Mouse (Mus musculus): ENCODE data around the gene Git1. TPM values are rescaled to one million over a fixed set of nuclear protein-coding genes. Genes with fewer than 3 reads are reported as not detected.

Git1 gene
- 100 to 1,000 TPM; 151 to 166 TPM for total RNA-seq (2021)
- long read RNA-seq, transcript Git1-201 (20 exons, 3,512 nt): major isoform, 43 of 82 reads
- long read RNA-seq, partial matches to known transcripts: 7 of 82 reads
- long read RNA-seq, other reads (novel, unspliced or antisense): 30 of 82 reads

- peak; percentile 68 to 70 for DNase-seq (ENCODE audit: low spot score in 2 of 2)
These were observed at the start of gene Git1 for GRCm38 (mm10) chr11:77493512-77494343. Gene Git1, plus strand, starts transcription at chr11:77493562.

GRCm38 (mm10) chr11:77444939-77445338 lies 48.4 kb upstream of the Git1 start:
- DNase-seq (ENCODE audit: low spot score in 2 of 2): no peak

GRCm38 (mm10) chr11:77446628-77447041 lies 46.7 kb upstream of the Git1 start:
- peak; percentile 34 to 45 for DNase-seq (ENCODE audit: low spot score in 2 of 2)

- DNase-seq (ENCODE audit: low spot score in 2 of 2): no peak
These were observed 44.1 kb upstream of the Git1 start for GRCm38 (mm10) chr11:77449224-77449623.

- no peak for DNase-seq (ENCODE audit: low spot score in 2 of 2)
These were observed 41.7 kb upstream of the Git1 start for GRCm38 (mm10) chr11:77451670-77452069.

- no peak for DNase-seq (ENCODE audit: low spot score in 2 of 2)
These were observed 40.0 kb upstream of the Git1 start for GRCm38 (mm10) chr11:77453388-77453787.

- peak in 1 of 2 experiments; percentile 6 for DNase-seq (ENCODE audit: low spot score in 2 of 2)
These were observed 37.4 kb upstream of the Git1 start for GRCm38 (mm10) chr11:77455770-77456510.

- peak in 1 of 2 experiments; percentile 55 for DNase-seq (ENCODE audit: low spot score in 2 of 2)
These were observed 36.5 kb upstream of the Git1 start for GRCm38 (mm10) chr11:77456866-77457265.

GRCm38 (mm10) chr11:77461856-77462255 lies 31.5 kb upstream of the Git1 start:
- no peak for DNase-seq (ENCODE audit: low spot score in 2 of 2)

- DNase-seq (ENCODE audit: low spot score in 2 of 2): peak in 1 of 2 experiments; percentile 37
These were observed 30.9 kb upstream of the Git1 start, which contains the start of gene Coro6 for GRCm38 (mm10) chr11:77462283-77463100. Gene Coro6, plus strand, starts transcription at chr11:77462411.

GRCm38 (mm10) chr11:77463101-77463445 lies 30.3 kb upstream of the Git1 start:
- no peak for DNase-seq (ENCODE audit: low spot score in 2 of 2)

GRCm38 (mm10) chr11:77463786-77464185 lies 29.6 kb upstream of the Git1 start:
- no peak for DNase-seq (ENCODE audit: low spot score in 2 of 2)

- no peak for DNase-seq (ENCODE audit: low spot score in 2 of 2)
These were observed 28.7 kb upstream of the Git1 start for GRCm38 (mm10) chr11:77464684-77465083.

- no peak for DNase-seq (ENCODE audit: low spot score in 2 of 2)
These were observed 28.3 kb upstream of the Git1 start for GRCm38 (mm10) chr11:77465111-77465510.

GRCm38 (mm10) chr11:77466544-77466943 lies 26.8 kb upstream of the Git1 start:
- no peak for DNase-seq (ENCODE audit: low spot score in 2 of 2)

- DNase-seq (ENCODE audit: low spot score in 2 of 2): peak; percentile 72 to 80
These were observed 26.2 kb upstream of the Git1 start for GRCm38 (mm10) chr11:77467157-77467556.

- peak; percentile 80 to 87 for DNase-seq (ENCODE audit: low spot score in 2 of 2)
These were observed 25.6 kb upstream of the Git1 start for GRCm38 (mm10) chr11:77467784-77468183.

GRCm38 (mm10) chr11:77468397-77468796 lies 25.0 kb upstream of the Git1 start:
- DNase-seq (ENCODE audit: low spot score in 2 of 2): no peak

GRCm38 (mm10) chr11:77471407-77471806 lies 22.0 kb upstream of the Git1 start:
- DNase-seq (ENCODE audit: low spot score in 2 of 2): no peak

GRCm38 (mm10) chr11:77472775-77473174 lies 20.6 kb upstream of the Git1 start:
- DNase-seq (ENCODE audit: low spot score in 2 of 2): no peak

GRCm38 (mm10) chr11:77476216-77476615 lies 17.1 kb upstream of the Git1 start:
- DNase-seq (ENCODE audit: low spot score in 2 of 2): no peak

Data from layer of hippocampus, postnatal 10 days (tissue).